Mouse (Mus musculus) forebrain, embryonic 16.5 days (tissue): ENCODE results near the gene AU041133. TPM values are rescaled to one million over a fixed set of nuclear protein-coding genes. Genes with fewer than 3 reads are reported as not detected.

Source experiments
- ATAC-seq: fragments of 200-750 bp; cut with Nextera tagmentation; 2 replicates; pipeline ENCODE4 v1.8.0; 2017; ENCODE audit warnings: mild to moderate bottlenecking, moderate library complexity
- H3K27ac ChIP-seq: fragments of 300-500 bp; sonication (generic); 2 replicates; pipeline ENCODE4 v1.5.1; 2014; ENCODE audit warnings: low read length, control low read depth
- H3K27me3 ChIP-seq: fragments of 300-500 bp; sonication (generic); replicated peaks from 2 replicates; pipeline ENCODE4 v1.6.1; 2014; ENCODE audit warnings: low read length; ENCODE audit not compliant: control insufficient read depth, insufficient read depth
- H3K36me3 ChIP-seq: fragments of 300-500 bp; sonication (generic); 2 replicates; pipeline ENCODE4 v1.6.1; 2014; ENCODE audit not compliant: control insufficient read depth, insufficient read depth
- H3K4me1 ChIP-seq: fragments of 300-500 bp; sonication (generic); replicated peaks from 2 replicates; pipeline ENCODE4 v1.6.1; 2014; ENCODE audit warnings: low read length; ENCODE audit not compliant: control insufficient read depth, insufficient read depth
- H3K4me2 ChIP-seq: fragments of 300-500 bp; sonication (generic); 2 replicates; pipeline ENCODE4 v1.6.1; 2014; ENCODE audit warnings: mild to moderate bottlenecking, low read length, control low read depth
- H3K4me3 ChIP-seq: fragments of 300-500 bp; sonication (generic); replicated peaks from 2 replicates; pipeline ENCODE4 v1.5.1; 2014; ENCODE audit warnings: mild to moderate bottlenecking, low read length, control low read depth
- H3K9ac ChIP-seq: fragments of 300-500 bp; sonication (generic); replicated peaks from 2 replicates; pipeline ENCODE4 v1.6.1; 2014; ENCODE audit warnings: low read depth, low read length, control low read depth
- H3K9me3 ChIP-seq: fragments of 300-500 bp; sonication (generic); 2 replicates; pipeline ENCODE4 v1.6.1; 2016; ENCODE audit warnings: low read length; ENCODE audit not compliant: control insufficient read depth
- WGBS: fragments of 180-500 bp; shearing (Covaris S2); extraction: QIAGEN DNeasy Blood & Tissue Kit; methylation state at CpG from one replicate; pipeline ENCODE4 v1.1.7; 2014; 5-methylcytosine and 5-hydroxymethylcytosine counted together
- polyA plus RNA-seq: library from polyadenylated mRNA; unstranded; fragments of >200 nt; fragmentation: Nextera tagmentation; extraction: Ambion mirVana; gene quantifications from 2 replicates; pipeline ENCODE4 v1.2.1, GENCODE M21; 2015

The AU041133 gene
- polyA plus RNA-seq, 1 experiment from 2014 or later: 9.3 TPM

DNA sequence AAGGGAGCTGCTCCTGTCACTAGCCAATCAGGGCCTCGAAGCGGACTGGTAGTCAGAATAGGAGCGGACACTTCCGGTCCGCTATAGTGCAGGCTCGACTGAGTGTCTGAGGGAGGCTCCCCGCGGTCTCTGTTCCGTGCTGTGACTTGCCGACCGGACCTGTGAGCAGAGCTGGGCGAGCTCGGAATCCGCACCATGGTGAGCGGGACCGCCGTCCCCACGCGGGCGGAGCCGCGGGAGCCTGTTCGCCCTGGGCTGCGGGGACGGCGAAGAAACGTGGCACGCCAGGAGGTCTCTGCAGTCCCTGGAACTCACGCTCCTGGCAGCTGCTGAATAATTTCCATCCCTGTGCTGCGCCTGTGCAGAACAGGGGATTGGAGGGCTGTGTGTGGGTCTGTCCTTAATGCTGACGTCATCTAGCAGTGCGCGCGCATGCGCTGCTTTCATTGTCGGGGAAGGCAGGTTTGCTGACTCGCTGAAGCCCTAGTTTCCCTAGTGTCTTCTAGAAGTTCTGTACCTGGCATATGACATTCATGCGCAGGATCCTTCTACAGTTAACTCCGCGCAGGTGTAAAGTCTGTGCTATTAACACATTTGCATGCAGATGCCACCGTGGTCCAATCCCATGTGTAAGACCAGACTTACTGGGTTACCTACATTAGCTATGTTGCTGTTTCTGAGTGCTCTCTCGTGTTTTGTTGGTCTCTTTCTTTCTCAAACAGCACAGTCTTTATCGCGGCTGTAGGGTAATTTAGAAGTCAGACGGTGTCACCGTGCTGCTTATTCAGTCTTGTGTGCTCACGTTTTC lies 50.6 kb downstream of the AU041133 start:
- 5% methylated on average over 47 of the region's 47 CpGs for WGBS
- Histone ChIP-seq H3K27me3 (no peaks in the 10 kb centered on the region), H3K9me3 (no peaks in the 10 kb centered on the region; the same call in 1 of the 2 replicates), H3K4me2 (peak overlapping the region; percentile 73), H3K36me3 (no peaks in the 10 kb centered on the region), H3K9ac (peak overlapping the region; percentile 80), H3K4me1 (peaks cover 8% of the 10 kb centered on the region), H3K27ac (peak overlapping the region; percentile 97), H3K4me3 (peak overlapping the region; percentile 69)
- ATAC-seq: peak; percentile 100

Other genes starting within 250 kb of the AU041133 start
- 7.1 and 7.8 TPM in 2 replicates for gene Zfp781, start 197.5 kb upstream of the AU041133 start, polyA plus RNA-seq
- 17.6 and 20.6 TPM in 2 replicates for gene Zfp873, start 79.9 kb upstream of the AU041133 start, polyA plus RNA-seq
- 8.0 and 10.0 TPM in 2 replicates for gene BC024063, start 44.7 kb upstream of the AU041133 start, polyA plus RNA-seq
- gene Zfp938, start 113.3 kb downstream of the AU041133 start, polyA plus RNA-seq: 24.2 and 26.6 TPM in 2 replicates
- not detected in 2 replicates for gene 4932415D10Rik, start 188.6 kb downstream of the AU041133 start, polyA plus RNA-seq
- gene Gm4924, start 226.2 kb downstream of the AU041133 start, polyA plus RNA-seq: 9.3 and 14.5 TPM in 2 replicates